Mouse (Mus musculus): ENCODE results near the gene Slc25a31.

GRCm38 (mm10) chr3:40719022-40719421, 10.4 kb downstream of the Slc25a31 start:
- TF ChIP-seq POLR2A (IDR thresholded peaks at IDR 0.05; ENCODE audit: borderline replicate concordance, insufficient read depth, low read length) (no peak), CTCF (IDR thresholded peaks at IDR 0.05; ENCODE audit: borderline replicate concordance, insufficient read depth, low read depth, low read length) (no peak)
